Mouse (Mus musculus): ENCODE measurements at regions not wholly inside any gene's neighbourhood (a gene's known extent, or its start where the extent isn't known, plus 50 kb on each side); places are given as distances from the start of the nearest gene placed in this dataset.

DNA sequence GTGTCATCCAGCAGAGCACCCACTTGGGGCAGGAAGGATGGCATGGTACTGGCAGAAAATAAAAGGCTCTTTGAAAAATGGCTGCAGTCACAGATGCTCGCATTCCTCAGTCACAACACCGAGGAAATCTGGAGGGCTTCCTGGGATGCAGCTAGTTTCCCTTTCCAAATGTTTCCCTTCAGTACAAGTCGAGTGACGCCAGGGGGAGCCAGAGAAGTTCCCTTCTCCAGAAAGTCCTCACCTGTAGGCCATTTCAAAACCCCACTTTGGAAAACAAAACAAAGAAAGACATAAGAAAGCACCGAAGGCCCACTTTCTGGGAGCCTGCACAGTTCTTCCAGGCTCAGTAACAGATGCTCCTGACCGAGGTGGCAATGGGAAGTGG lies 199.4 kb upstream of the Apob start:
- DNase-seq = peak; percentile 31 to 51

DNA sequence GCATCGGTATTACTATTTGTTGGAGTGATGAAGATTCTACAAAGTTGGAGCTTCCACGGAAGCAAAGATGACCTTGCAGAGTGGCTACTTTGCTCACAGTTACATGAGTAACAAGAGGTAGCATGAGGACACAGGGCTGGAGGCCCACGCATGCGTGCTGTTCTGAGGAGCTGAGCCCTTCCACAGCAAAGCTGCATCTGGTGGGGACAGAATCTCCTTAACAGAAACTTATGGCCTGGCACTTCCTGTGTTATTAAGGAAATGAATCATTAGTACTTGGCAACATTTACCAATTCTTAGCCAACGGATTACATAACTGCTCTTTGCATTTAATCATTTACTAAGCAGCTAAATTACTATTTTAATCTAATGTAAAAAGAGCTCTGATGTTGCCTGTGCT lies 160.8 kb upstream of the Apob start:
- no peak for DNase-seq

DNA sequence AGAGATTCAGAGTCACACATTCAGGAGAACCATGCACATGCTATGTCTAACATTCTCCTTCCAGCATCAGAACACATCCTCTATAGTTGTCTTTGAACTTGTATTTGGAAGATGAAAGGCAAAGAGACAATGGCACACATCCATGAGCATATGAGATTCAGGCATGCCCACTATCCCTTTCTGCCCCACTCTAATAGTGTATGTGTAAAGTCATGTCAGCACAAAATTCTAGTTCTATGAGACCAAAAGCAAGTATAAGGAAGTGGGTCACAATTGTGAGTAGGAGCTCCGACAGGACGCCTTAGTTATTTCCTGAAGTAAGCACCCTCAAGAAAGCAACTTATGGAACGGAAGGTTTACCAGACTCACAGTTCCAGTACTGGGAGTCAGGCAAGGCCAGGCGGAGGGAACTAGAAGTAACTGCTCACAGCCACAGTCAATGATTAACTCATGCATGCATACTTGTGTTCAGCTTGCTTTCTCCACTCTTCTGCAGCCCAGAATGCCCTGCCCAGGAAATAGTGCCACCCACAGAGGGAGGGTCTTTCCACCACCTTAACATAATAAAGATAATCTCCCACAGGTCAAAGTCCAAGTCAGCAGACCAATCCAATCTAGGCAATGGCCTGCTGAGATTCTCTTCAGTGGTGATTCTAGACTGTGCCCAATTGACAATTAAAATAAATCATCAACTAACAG lies 157.3 kb upstream of the Apob start:
- no peak for DNase-seq

DNA sequence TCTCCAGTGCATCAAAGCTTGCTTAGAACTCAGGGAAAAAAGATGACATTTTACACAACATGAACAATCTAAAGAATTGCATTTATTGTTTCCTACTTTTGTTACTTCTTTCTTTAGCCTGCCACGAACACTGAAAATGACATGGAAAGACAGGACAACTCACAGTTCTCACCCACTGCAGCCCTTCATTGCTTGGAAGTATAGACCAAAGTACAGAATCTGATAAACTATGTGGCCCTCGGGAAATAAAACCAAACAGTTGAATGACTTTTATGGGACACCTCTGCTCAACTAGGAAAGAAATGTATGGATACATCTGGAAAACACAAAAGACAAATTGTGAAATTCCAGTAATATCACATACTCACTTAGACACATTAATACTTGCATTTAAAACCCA lies 156.7 kb upstream of the Apob start:
- no peak for DNase-seq

DNA sequence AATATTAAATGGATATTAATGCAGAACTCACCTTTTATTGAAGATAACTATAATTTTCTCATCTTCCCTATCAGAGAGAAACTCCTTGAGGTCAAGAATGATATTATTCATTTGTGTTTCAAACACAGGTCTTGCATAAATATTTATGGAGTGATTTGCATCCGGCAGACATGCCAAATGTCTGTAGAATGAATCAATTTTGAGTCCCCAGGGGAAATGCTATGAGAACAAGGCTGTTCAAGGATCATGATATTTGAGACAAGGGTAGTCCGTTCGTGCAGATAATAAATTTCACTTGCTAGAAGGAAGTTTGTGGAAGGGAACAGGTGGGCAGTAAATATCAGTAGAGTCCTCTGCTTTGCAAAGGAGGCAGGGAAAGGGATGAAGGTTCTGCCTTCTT lies 141.7 kb upstream of the Apob start:
- DNase-seq = no peak

DNA sequence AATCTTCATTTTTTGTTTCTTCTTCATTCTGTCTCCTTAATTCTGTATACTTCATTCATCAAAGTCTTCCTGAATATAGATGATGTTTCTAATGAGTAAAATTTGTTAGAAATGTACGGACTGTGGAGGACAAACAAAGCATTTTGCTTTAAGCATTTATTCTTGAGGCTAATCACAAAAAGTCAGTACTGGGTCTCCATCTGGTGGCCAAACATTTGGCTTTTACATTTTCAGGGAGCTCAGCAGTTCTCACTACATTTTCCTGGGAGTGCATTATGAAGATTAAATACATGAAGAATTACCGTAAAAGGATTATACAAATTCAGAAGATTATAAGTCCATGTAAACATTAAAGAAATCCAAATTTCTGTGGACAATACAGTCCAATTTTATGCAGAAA lies 123.6 kb upstream of the Apob start:
- DNase-seq = peak; percentile 6 to 16

DNA sequence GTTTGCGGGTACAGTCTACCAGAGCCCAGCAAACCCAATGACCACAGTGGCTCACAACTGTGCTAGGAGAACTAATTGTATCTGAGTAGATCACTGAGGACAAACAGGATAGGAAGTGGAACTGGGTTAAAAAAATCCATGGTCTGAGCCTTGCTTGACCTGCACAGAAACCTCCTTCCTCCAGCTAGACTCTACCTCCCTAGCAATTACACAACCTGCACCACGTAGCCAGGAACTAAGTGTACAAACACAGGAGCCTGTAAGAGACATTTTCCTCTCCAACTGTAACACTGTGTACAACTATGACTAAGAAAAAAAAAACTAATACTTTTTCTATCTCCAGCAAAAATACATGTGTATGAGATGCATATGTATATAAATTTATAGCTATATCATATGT lies 121.8 kb upstream of the Apob start:
- DNase-seq = no peak

DNA sequence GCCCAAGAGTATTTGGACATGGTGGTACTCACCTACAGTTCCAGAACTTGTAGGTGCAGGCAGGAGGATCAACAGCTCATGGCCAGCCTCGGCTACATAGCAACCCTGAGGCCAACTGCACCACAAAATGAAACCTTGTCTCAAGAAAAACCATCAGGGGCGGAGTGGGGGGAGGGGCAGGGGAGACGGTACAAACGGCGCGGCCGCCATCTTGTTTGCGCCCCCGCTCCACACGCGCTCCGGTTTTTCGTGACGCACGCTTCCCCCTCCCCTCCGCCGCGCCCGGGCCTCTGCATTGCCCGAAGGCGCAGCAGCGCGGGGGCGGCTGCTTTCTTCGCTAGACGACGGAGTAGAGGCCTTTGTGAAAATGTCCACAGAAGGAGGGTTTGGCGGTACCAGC lies 117.9 kb upstream of the Apob start:
- DNase-seq = no peak

DNA sequence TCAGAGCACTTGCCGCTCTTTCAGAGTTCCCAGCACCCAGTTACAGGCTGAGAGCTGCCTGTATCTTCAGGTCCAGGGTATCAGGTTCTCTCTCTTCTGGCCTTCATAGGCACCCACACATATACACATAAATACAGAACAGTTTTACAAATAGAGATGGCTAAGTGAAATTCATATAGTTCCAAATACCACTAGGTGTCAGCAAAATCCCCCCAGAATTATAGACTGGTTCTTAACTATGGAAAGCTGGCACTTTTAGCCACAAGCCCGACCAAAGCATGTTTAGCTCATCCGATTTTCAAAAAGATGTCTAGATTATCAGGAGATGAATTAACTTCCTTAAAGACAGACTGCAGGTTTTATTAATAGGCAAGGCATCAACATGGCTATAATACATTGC lies 107.4 kb upstream of the Apob start:
- peak in 1 of 2 experiments; percentile 13 for DNase-seq

DNA sequence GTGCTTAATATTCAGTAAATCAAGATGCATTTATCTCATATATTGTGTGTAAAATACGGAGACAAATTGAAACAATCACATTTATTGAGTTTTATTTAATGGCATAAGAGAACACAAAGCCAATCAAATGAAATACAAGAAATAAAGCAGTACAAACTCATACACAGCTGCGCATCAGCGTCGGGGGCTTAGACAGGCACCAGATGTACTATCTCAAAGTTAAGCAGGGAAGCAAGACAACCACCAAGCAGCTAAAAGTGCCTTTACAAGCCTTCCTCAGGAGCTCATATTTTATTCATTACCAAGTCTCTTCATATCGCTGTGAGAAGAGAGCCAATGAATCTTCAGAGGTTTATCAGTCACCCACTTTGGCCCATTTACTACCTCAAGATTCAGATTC lies 107.0 kb upstream of the Apob start:
- DNase-seq = no peak

DNA sequence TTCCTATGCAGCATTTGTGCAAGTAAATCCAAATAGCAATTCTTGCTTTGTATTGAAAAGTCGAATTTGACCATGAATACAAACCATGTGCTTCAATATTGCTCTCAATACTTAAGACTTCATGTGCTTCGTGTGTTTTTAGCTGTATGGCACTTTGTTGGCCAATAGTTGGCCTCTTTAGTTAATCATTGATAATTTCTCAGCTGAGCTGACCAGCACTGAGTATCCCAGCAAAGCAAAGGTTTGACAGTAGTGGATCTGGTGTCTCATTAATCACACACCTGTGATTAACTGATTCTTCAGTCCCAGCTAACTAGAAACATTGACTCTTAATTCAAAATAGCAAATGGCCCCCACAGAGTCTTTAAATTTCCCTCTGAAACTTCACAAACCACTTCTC lies 102.0 kb upstream of the Apob start:
- DNase-seq = no peak

DNA sequence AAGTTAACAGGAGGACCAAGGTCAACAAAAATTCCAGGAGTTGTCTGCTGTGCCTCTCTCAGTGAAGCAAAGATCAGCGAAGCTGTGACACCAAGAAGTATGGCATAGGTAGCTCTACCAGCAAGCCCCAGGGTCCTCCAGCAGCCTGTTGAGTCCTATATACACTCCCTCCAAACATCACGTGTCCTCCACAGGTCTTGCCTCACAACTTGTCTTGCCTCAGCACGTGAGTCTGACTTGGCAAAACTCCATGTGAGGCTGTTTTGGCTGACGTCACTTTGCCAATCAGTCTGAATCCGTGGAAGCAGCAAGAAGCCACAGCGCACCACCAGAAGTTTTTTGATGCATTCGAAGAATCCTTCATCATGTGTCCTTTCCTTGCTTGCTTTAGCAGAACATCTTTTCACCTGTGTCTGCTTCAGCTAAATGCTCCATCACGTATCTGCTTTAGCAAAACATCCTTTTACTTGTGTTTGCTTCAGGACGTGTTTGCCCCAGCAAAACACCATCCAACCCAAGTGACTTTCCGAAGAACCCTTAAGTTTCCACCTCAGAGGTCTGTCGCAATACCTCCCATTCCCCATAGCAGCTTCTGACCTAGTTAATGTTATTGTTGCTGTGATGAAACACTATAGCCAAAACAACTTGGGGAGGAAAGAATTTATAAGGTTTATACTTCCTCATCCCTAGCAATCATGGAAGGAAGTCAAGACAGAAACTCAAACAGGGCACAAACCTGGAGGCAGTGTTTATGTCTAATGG lies 101.0 kb upstream of the Apob start:
- DNase-seq = no peak

DNA sequence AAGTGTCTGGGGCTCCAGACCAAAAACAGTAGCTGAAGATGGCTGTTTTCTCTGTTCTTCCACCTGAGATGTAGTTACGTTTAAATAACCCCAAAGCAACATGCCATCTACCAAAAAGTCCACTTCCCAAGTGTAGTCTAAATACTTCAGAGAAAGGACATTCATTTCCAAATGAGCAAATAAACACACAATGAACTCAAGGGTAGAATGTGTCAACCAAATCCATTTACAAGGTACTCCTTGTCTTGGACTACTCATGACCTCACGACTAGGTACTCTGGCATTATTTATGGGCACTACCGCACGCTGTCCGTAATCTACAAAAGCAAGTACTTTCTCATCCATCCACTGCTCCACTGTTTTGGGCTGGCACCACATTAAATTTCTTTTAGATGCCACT lies 98.7 kb upstream of the Apob start:
- DNase-seq = no peak

DNA sequence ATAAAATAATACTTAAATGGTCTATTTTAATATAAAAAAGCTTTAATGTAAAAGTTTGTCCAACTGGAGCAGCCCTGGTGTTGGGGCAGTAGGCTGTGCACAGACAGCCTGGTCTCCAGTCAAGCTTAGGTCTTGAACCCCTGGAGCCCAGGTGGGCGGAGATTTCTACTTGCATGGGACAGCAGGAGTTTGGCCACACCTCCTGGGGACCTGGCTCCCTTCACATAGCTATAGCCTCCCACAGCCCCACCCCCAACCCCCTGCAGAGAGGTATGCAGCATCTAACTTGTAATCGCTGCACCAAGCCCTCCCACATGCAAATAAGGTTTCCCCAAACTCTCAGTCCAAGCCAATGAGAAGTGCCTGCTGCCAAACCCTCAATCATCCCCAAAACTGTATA lies 81.3 kb upstream of the Apob start:
- no peak for DNase-seq

DNA sequence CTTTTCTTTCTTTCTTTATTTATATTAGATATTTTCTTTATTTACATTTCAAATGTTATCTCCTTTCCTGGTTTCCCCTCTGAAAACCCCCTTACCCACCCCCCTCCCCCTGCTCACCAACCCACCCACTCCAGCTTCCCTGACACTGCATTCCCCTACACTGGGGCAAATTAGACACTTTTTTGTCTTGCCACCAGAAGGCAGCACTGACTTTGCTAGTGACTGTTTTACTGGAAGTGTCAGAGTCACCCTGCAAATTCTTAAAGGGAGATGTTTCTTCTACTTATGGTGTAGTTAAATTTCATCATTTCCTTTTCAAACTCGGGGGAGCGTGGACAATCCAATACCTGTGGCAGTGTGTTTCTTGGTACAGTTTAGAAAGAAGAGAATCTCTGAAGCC lies 72.1 kb upstream of the Apob start:
- DNase-seq = no peak

DNA sequence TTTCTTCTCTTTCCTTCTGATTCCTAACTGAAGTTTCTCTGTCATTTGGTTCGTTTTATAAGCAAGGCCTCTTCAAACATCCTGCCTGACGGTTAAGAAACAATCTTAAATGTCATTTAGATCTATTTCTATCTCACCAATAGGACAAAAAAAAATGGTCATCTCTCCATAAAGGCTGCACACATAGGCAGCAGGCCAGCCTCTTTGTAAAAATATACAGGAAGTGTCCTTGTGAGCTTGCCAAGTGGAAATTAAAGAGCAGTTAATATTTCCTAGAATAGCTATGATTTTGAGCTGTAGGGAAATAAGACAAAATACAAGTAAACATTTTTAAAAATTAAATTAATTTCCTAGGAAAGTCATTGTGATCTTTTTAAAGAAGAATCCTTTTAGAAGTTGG lies 70.6 kb upstream of the Apob start:
- no peak for DNase-seq

DNA sequence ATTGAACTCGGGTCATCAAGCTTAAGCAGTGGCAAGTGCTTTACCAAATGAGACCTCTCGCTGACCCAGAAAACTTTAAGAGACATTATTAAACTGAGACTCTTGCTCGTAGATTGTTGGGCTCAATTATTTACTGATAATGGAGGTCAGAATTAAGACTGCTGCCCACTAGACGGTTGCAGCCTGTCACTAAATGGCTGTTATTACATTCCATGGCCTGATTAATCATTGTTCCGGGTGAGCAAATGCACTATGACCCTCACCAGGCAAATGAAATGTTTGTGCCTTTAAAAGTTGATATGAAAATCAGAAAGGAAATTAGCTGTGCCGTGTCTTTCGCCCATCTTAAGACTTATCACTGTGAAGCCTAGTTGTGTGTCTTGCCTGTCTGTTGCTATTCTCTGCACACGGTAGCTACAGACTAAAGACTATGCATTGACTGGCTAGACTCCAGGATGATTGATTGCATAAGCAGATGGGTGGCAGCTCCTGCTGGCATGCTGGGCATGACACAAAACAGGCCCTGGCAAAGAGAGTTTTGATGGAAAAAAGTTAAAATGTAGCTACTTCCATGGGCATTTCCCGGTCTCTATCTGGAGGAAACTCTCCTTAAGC lies 67.6 kb upstream of the Apob start:
- no peak for DNase-seq

DNA sequence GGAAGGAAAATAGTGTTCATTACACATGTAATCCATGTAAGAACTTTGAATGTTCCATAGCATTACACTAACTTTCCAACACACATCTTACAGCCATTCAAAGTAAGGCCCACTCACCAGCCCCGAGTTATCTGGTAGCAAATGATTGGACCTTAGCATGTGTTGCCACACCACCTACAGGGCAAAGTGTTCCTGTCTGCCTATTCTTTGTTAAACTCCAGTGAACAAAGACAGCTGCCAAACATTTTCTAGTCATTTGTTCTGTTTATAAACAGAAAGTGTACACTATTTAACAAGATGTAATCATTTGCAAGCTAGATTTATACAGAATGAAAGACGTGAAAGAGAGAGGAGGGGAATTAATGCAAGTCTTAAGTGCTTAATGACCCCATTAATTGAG lies 66.9 kb upstream of the Apob start:
- DNase-seq = no peak

DNA sequence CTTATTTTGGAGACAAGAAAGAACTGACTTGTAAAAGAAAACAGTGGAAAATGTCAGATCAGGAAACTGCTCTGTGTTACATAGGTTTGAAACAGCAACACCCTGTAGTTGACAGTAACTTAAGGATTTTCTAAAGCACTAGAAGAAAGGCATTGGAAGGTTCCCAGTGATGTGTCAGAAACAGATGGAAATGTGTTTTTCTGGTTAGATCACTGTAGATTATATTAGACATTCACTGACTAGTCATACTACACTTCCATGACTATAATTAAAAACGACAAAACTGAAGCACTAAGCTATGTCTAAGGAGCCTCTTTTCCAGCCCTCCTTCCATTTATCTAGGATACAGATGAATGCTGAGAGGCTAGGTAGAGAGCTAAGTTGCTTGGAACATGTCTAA lies 59.1 kb upstream of the Apob start:
- DNase-seq = no peak

DNA sequence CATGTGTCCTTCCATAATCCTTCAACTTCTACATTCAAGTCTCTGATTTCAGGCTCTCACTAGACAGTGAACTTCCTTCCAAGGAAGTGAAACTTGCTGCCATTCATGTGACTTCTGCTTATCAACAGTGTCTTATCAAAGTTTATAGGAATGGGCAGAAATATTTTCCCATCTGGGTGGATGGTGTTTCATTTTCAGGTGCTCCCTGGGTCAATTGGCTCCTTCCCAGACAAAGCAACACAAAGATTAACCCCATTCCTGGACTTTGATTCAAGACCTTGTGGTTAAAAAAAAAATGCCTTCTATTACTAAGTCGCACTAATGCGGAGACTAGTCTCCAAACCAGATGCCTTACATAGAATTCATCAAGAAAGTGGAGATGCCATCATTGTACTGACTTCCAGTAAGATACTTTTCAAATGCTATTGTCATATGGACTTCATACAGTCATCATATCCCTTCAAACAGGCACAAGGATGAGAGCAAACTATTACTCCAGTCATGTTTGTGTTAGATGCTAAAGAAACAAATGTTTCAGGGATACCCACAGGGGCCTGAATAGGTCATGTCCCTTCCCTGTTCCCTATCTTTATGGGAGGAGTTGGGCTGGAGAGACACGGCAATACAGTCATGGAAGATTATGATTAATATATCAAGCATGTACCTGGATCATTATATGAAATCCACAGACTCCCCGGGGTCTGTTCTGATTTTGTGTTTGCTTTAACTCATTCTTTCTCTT lies 58.3 kb upstream of the Apob start:
- DNase-seq = no peak

DNA sequence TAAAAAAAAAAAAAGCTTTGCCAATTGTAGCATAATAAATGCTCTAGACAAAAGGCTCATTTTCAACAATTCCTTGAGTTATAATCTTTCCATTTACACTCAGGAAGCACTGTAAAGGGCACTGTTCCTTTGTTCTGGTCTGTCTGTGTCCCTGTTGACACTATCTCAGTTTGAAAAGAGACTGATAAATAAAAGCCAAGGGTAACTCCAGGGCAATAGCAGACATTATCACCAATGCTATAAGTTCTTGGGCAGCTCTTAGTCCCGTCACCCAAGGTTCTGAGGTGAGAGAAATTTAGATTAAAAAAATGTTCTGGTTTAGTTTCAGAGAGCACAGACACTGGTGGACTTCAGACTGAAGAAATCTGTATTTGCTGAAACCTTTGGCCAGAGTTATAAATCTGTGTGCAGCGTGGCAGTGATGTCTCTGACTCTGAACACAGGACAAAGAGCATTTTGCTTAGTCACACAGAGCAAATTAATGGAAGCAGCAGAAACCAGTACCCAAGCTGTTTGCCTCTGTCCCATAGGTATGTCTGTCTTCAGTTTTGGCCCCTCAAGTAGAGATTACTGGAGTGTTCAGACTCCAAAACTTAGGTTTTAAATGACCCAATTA lies 57.6 kb upstream of the Apob start:
- no peak for DNase-seq

DNA sequence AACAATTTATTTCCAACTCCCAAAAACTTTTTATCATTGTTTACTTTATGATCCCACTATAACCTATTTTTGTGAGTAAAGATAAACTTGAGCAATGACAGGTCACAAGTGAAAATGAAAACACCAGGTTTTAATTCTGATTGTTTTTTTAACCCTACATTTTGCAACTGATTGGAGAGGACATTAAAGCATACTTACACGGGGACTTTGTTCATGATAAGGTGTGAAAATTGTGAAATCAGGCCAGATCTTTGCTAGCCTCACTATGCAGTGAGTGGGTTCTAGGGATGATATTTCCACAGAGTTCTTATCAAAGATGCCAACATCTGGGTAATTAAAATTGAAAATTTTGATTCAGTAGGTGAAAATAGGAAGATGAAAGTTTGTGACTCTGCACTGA lies 56.6 kb upstream of the Apob start:
- no peak for DNase-seq
